Comparison of ENCODE assay signal across 8 mouse cellular contexts in the genomic region with DNA sequence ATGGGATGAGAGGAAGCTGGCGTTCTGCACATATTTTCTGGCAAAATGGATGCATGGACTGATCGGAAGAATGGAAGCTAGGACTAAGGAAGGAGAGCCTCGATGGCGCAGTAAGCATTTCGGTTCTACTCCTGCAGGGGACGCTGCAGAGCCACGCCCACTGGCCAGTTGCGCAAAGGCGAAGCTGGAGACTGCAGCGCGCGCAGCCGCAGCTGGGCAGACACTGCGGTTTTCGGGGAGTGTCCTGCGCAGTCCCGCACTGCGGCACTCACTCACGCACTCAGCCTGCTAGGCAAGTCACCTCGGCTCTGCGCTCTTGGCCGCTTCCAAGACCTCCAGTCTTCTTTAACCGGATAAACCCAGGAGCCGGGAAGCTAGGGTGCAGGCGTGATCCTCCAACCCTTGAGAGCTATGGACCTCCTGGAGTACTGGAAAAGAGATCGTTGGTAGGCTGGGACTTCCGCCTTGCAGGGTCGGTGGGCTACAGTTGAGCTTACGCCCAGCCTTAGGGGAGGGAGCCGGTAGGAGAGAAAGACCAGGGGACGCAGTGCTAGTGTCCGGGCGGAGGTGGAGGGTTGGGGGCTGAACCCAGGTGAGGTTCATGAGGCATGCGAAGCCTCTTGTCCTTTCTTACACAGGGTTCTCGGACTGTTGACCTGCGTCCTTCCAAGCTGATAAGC. TPM values are rescaled to one million over a fixed set of nuclear protein-coding genes. Genes with fewer than 3 reads are reported as not detected.
DNase-seq lines count a peak whose midpoint lies in the region; ATAC-seq and TF ChIP-seq lines count a peak whose summit lies in the region.

A gene (plus strand): TSS at position 196 of the 680 bp plus-strand sequence.

- no peaks in the 10 kb centered on the region for H3K4me1 ChIP-seq in ES-Bruce4 (ENCODE audit: control insufficient read depth, insufficient read depth, low read length)
- H3K4me1 ChIP-seq in embryonic facial prominence, embryonic 12.5 days, result no peaks in the 10 kb centered on the region
- H3K4me1 ChIP-seq in hindbrain, postnatal 0 days (ENCODE audit: insufficient read depth, low read length), result no peaks in the 10 kb centered on the region

- no peak within 1 kb of the TSS for H3K27ac ChIP-seq in ES-Bruce4 (ENCODE audit: insufficient read depth, low read length)
- H3K27ac ChIP-seq in embryonic facial prominence, embryonic 12.5 days, result no peak within 1 kb of the TSS
- peak within 1 kb of the TSS; percentile 94 for H3K27ac ChIP-seq in hindbrain, postnatal 0 days

- no peaks in the 10 kb centered on the region for H3K9me3 ChIP-seq in ES-Bruce4 (replicated peaks; ENCODE audit: control insufficient read depth, insufficient read depth, low read length, poor library complexity, severe bottlenecking)
- no peaks in the 10 kb centered on the region for H3K9me3 ChIP-seq in embryonic facial prominence, embryonic 12.5 days
- no peaks in the 10 kb centered on the region for H3K9me3 ChIP-seq in hindbrain, postnatal 0 days (ENCODE audit: low read length)

- H3K36me3 ChIP-seq in ES-Bruce4 (ENCODE audit: control insufficient read depth, insufficient read depth, low read length, poor library complexity, severe bottlenecking), result no peaks in the 10 kb centered on the region
- no peaks in the 10 kb centered on the region for H3K36me3 ChIP-seq in embryonic facial prominence, embryonic 12.5 days
- no peaks in the 10 kb centered on the region; the same call in 1 of the 2 replicates for H3K36me3 ChIP-seq in hindbrain, postnatal 0 days (ENCODE audit: insufficient read depth, low read length)

- H3K9ac ChIP-seq in ES-Bruce4 (ENCODE audit: low read depth, poor library complexity, severe bottlenecking), result peak within 1 kb of the TSS; percentile 36
- H3K9ac ChIP-seq in embryonic facial prominence, embryonic 12.5 days, result peak within 1 kb of the TSS; percentile 48
- H3K9ac ChIP-seq in hindbrain, postnatal 0 days (replicated peaks; ENCODE audit: low read length), result peak within 1 kb of the TSS; percentile 72

- ATAC-seq in embryonic facial prominence, embryonic 12.5 days (ENCODE audit: insufficient number of reproducible peaks, insufficient read depth, low FRiP score, low TSS enrichment), result peak; percentile 41; the same call in 1 of the 2 replicates
- peak; percentile 86 for ATAC-seq in hindbrain, postnatal 0 days

- peak; percentile 61 for TF ChIP-seq POLR2A in ES-Bruce4 (IDR thresholded peaks at IDR 0.05; ENCODE audit: insufficient read depth, low read length)

- no peaks in the 10 kb centered on the region for H3K27me3 ChIP-seq in ES-Bruce4 (ENCODE audit: control insufficient read depth, insufficient read depth, low read length, poor library complexity, severe bottlenecking)
- peaks cover 28% of the 10 kb centered on the region for H3K27me3 ChIP-seq in embryonic facial prominence, embryonic 12.5 days
- no peaks in the 10 kb centered on the region for H3K27me3 ChIP-seq in hindbrain, postnatal 0 days (ENCODE audit: insufficient read depth, low read length)

- WGBS in embryonic facial prominence, embryonic 12.5 days, result 2% methylated on average over 36 of the region's 36 CpGs
- 2% methylated on average over 36 of the region's 36 CpGs for WGBS in hindbrain, postnatal 0 days

- TF ChIP-seq EP300 in ES-Bruce4 (IDR thresholded peaks at IDR 0.05; ENCODE audit: insufficient read depth, low read depth, low read length), result no peak

- H3K4me2 ChIP-seq in embryonic facial prominence, embryonic 12.5 days (replicated peaks), result peak within 1 kb of the TSS; percentile 66
- peak within 1 kb of the TSS; percentile 55 for H3K4me2 ChIP-seq in hindbrain, postnatal 0 days (ENCODE audit: low read depth, low read length)

- peak; percentile 48 for DNase-seq in adrenal gland, postnatal 25 days
- peak; percentile 93 for DNase-seq in hindbrain, postnatal 0 days (ENCODE audit: low spot score)
- peak; percentile 83 to 93 for DNase-seq in left cerebral cortex, adult 9 months (ENCODE audit: low spot score in 2 of 2)
- peak; percentile 62 to 66 for DNase-seq in lung, postnatal 4 days
- peak; percentile 80 for DNase-seq in right cerebral cortex, postnatal 4 days
- DNase-seq in natural killer cell, adult 2 months (ENCODE audit: low spot score in 2 of 2), result no peak

- peak; percentile 95 for TF ChIP-seq CTCF in ES-Bruce4 (IDR thresholded peaks at IDR 0.05; ENCODE audit: low read depth, low read length)
- peak; percentile 89 for TF ChIP-seq CTCF in hindbrain, postnatal 0 days (IDR thresholded peaks at IDR 0.05; ENCODE audit: low read depth)

- H3K4me3 ChIP-seq in ES-Bruce4 (ENCODE audit: low read depth, low read length), result peak within 1 kb of the TSS; percentile 66
- peak within 1 kb of the TSS; percentile 41 for H3K4me3 ChIP-seq in embryonic facial prominence, embryonic 12.5 days
- H3K4me3 ChIP-seq in hindbrain, postnatal 0 days (ENCODE audit: low read length), result peak within 1 kb of the TSS; percentile 44

RNA-seq across cellular contexts. Expression of the gene that starts here (rescaled TPM):
- polyA plus RNA-seq in ES-Bruce4 (2011; ENCODE audit: insufficient read depth, insufficient read length, low read depth, missing spikeins), result 39.8 and 41.0 TPM in 2 replicates
- 5.3 and 8.6 TPM in 2 replicates for total RNA-seq in adrenal gland, postnatal 25 days (2021)
- polyA plus RNA-seq in embryonic facial prominence, embryonic 12.5 days (2016; fragmentation: Nextera tagmentation; extraction: Ambion mirVana), result 18.7 and 25.2 TPM in 2 replicates
- total RNA-seq in hindbrain, postnatal 0 days (2014; rRNA removed), result 134 and 169 TPM in 2 replicates
- polyA plus RNA-seq in hindbrain, postnatal 0 days (2015; fragmentation: Nextera tagmentation; extraction: Ambion mirVana), result 521 and 663 TPM in 2 replicates

Comparison
In these comparisons a context has a peak if more than half of its experiments do, and no peak if none do; other contexts are left out.
1. RNA of the gene that starts here (total RNA-seq): 134 to 169 TPM in hindbrain, postnatal 0 days; 5.3 to 8.6 TPM in adrenal gland, postnatal 25 days; every median in the first group is over 10 times any median in the second.
2. RNA of the gene that starts here (polyA plus RNA-seq): 521 to 663 TPM in hindbrain, postnatal 0 days; 39.8 to 41.0 TPM in ES-Bruce4 and 18.7 to 25.2 TPM in embryonic facial prominence, embryonic 12.5 days; every median in the first group is over 10 times any median in the second.
3. DNase-seq: peak in adrenal gland, postnatal 25 days (single experiment), hindbrain, postnatal 0 days (single experiment), left cerebral cortex, adult 9 months (2 of 2), lung, postnatal 4 days (2 of 2) and right cerebral cortex, postnatal 4 days (single experiment); none in natural killer cell, adult 2 months (0 of 2).
4. Peak in every context shown above with its lines, with median percentiles within 50 percentile points of each other: H3K4me3 ChIP-seq and H3K9ac ChIP-seq.